Comparison of ENCODE assay signal across 10 mouse cellular contexts in the genomic region with DNA sequence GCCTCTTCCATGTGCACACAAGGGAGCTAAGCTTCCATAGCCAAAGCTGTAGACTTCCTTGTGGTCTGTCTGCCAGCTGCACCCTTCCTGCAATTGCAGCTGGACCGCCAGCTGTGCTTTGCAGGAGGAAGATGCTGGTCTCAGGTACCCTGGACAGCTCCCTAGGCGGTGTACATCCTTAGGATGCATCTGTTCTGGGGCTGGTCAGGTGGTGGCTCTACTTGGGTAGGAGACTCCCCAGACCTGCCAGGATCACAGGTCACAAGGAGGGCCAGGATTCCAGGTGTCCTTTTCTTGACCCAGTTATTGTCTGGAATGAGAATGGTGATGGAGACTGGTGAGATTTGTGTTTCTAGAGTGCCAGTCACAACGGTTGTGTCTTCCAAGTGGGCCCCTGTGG. TPM values are rescaled to one million over a fixed set of nuclear protein-coding genes. Genes with fewer than 3 reads are reported as not detected.
DNase-seq lines count a peak whose midpoint lies in the region.
"Had no signal": no experiment of that assay in that cellular context is flagged by ENCODE, and none has a peak within 500 bp of the region (broad histone marks: within the 10 kb centered on the region; RNA-seq: fewer than 3 reads in every experiment).

No protein-coding gene starts in this region.

- peak; percentile 17 for DNase-seq in adrenal gland, adult 2 months
- DNase-seq in adrenal gland, adult 18-20 months (ENCODE audit: low spot score in 2 of 2): no peak
- DNase-seq in left cerebral cortex, postnatal 10 days (ENCODE audit: extremely low spot score in 1 of 2, low spot score in 2 of 2): peak; percentile 0 to 19
- DNase-seq in left cerebral cortex, postnatal 25 days (ENCODE audit: low spot score in 2 of 2): no peak
- DNase-seq in embryo, embryonic 10 days (ENCODE audit: low spot score): peak; percentile 66
- peak; percentile 61 for DNase-seq in mesoderm, embryonic 11.5 days (ENCODE audit: low read depth, low spot score)
- DNase-seq in urinary bladder, postnatal 36 days (ENCODE audit: low spot score in 2 of 2): no peak
- no peak for DNase-seq in right cerebral cortex, postnatal 4 days
- DNase-seq: cerebellum, adult 8-10 months had no signal

- intact Hi-C loops in left cerebral cortex, postnatal 10 days (cut with DNase I): loop anchor here (10.0 kb wide), 1 partner anchor 1768 kb away; no protein-coding TSS in a partner anchor
- intact Hi-C loops in left cerebral cortex, postnatal 25 days (cut with DNase I): loop anchor here (10.0 kb wide), 1 partner anchor 1768 kb away; no protein-coding TSS in a partner anchor

RNA-seq across cellular contexts. Expression of a gene that starts 3.6 kb away (rescaled TPM):
- total RNA-seq in adrenal gland, adult 2 months (2021): under 1 TPM; 0.62 to 0.63 TPM
- polyA plus RNA-seq in adrenal gland, adult 2 months (2012; rRNA removed): 0.12 and 0.18 TPM in 2 replicates
- total RNA-seq in adrenal gland, adult 18-20 months (2021): 1 to 10 TPM in 1 of 2 experiments, under 1 TPM in 1; 0.80 to 1.1 TPM
- total RNA-seq in left cerebral cortex, postnatal 10 days (2021): 10 to 100 TPM; 48.2 to 49.7 TPM
- total RNA-seq in left cerebral cortex, postnatal 25 days (2021): 10 to 100 TPM; 47.6 to 50.6 TPM
- polyA plus RNA-seq: macrophage had no signal

Comparison
In these comparisons a context has a peak if more than half of its experiments do, and no peak if none do; other contexts are left out.
1. DNase-seq: peak in adrenal gland, adult 2 months (single experiment), left cerebral cortex, postnatal 10 days (2 of 2), embryo, embryonic 10 days (single experiment) and mesoderm, embryonic 11.5 days (single experiment); none in adrenal gland, adult 18-20 months (0 of 2), left cerebral cortex, postnatal 25 days (0 of 2), urinary bladder, postnatal 36 days (0 of 2) and right cerebral cortex, postnatal 4 days (single experiment).
2. RNA of a gene that starts 3.6 kb away (total RNA-seq): 47.6 to 50.6 TPM in left cerebral cortex, postnatal 25 days and 48.2 to 49.7 TPM in left cerebral cortex, postnatal 10 days; 0.80 to 1.1 TPM in adrenal gland, adult 18-20 months and 0.62 to 0.63 TPM in adrenal gland, adult 2 months; every median in the first group is over 10 times any median in the second.